Mouse (Mus musculus): ENCODE results near the gene Gtf2a1. TPM values are rescaled to one million over a fixed set of nuclear protein-coding genes. Genes with fewer than 3 reads are reported as not detected.

The Gtf2a1 gene
- total RNA-seq (2023): 10 to 100 TPM; 35.8 to 39.4 TPM

GRCm38 (mm10) chr12:91589847-91590690 is at the start of gene Gtf2a1:
Gene Gtf2a1, minus strand, starts transcription at chr12:91590487.

Other genes starting within 250 kb of the Gtf2a1 start
- gene Cep128, start 206.1 kb downstream of the Gtf2a1 start, total RNA-seq (2023): 10 to 100 TPM; 44.5 to 47.8 TPM
- gene Tshr, start 205.9 kb downstream of the Gtf2a1 start, total RNA-seq (2023): 1 to 10 TPM; 3.2 to 3.5 TPM
- gene Ston2, start 197.9 kb upstream of the Gtf2a1 start, total RNA-seq (2023): 10 to 100 TPM; 13.7 to 17.5 TPM

Data from neutrophil, adult 59 days (primary cell).